Mouse (Mus musculus): ENCODE data around the gene Lamb1. TPM values are rescaled to one million over a fixed set of nuclear protein-coding genes. Genes with fewer than 3 reads are reported as not detected.

The Lamb1 gene
- polyA plus RNA-seq, 1 experiment from 2014 or later: 174 TPM

- no peak overlapping the region for H3K9ac ChIP-seq (replicated peaks; ENCODE audit: low read length)
- H3K4me2 ChIP-seq (replicated peaks; ENCODE audit: low read depth, low read length): peak overlapping the region; percentile 26
- peak; percentile 74 for ATAC-seq (ENCODE audit: low FRiP score, low TSS enrichment)
- H3K4me3 ChIP-seq (ENCODE audit: low read length): no peak overlapping the region
- WGBS: 22% methylated on average over 10 of the region's 10 CpGs
- H3K36me3 ChIP-seq (ENCODE audit: insufficient read depth, low read length): peaks cover 50% of the 10 kb centered on the region
- no peaks in the 10 kb centered on the region for H3K27me3 ChIP-seq (ENCODE audit: insufficient read depth, low read length)
- H3K4me1 ChIP-seq (ENCODE audit: insufficient read depth, low read length): peaks cover 49% of the 10 kb centered on the region
- no peaks in the 10 kb centered on the region for H3K9me3 ChIP-seq (ENCODE audit: low read length)
- peak overlapping the region; percentile 76 for H3K27ac ChIP-seq (ENCODE audit: low read length)
Observed at GRCm38 (mm10) chr12:31294526-31294925, 29.5 kb downstream of the Lamb1 start.

- no peak overlapping the region for H3K4me3 ChIP-seq (ENCODE audit: low read length)
- peak overlapping the region; percentile 76 for H3K27ac ChIP-seq (ENCODE audit: low read length)
- WGBS: 37% methylated on average over 11 of the region's 11 CpGs
- ATAC-seq (ENCODE audit: low FRiP score, low TSS enrichment): no peak
- no peak overlapping the region for H3K9ac ChIP-seq (replicated peaks; ENCODE audit: low read length)
- peaks cover 54% of the 10 kb centered on the region for H3K36me3 ChIP-seq (ENCODE audit: insufficient read depth, low read length)
- no peaks in the 10 kb centered on the region for H3K27me3 ChIP-seq (ENCODE audit: insufficient read depth, low read length)
- H3K4me1 ChIP-seq (ENCODE audit: insufficient read depth, low read length): peaks cover 49% of the 10 kb centered on the region
- no peaks in the 10 kb centered on the region for H3K9me3 ChIP-seq (ENCODE audit: low read length)
- peak overlapping the region; percentile 26 for H3K4me2 ChIP-seq (replicated peaks; ENCODE audit: low read depth, low read length)
Observed at GRCm38 (mm10) chr12:31294996-31295395, 30.0 kb downstream of the Lamb1 start.

- H3K36me3 ChIP-seq (ENCODE audit: insufficient read depth, low read length): peaks cover 54% of the 10 kb centered on the region
- peak overlapping the region; percentile 26; the same call in 1 of the 2 replicates for H3K4me2 ChIP-seq (replicated peaks; ENCODE audit: low read depth, low read length)
- no peak overlapping the region for H3K4me3 ChIP-seq (ENCODE audit: low read length)
- peaks cover 49% of the 10 kb centered on the region for H3K4me1 ChIP-seq (ENCODE audit: insufficient read depth, low read length)
- H3K27ac ChIP-seq (ENCODE audit: low read length): peak overlapping the region; percentile 76
- H3K9ac ChIP-seq (replicated peaks; ENCODE audit: low read length): no peak overlapping the region
- WGBS: 8% methylated on average over 3 of the region's 3 CpGs
- H3K9me3 ChIP-seq (ENCODE audit: low read length): no peaks in the 10 kb centered on the region
- peak; percentile 72 for ATAC-seq (ENCODE audit: low FRiP score, low TSS enrichment)
- no peaks in the 10 kb centered on the region for H3K27me3 ChIP-seq (ENCODE audit: insufficient read depth, low read length)
Observed at GRCm38 (mm10) chr12:31295505-31295904, 30.5 kb downstream of the Lamb1 start.

GRCm38 (mm10) chr12:31296097-31296496 lies 31.1 kb downstream of the Lamb1 start:
- H3K27ac ChIP-seq (ENCODE audit: low read length): peak overlapping the region; percentile 78
- peaks cover 49% of the 10 kb centered on the region for H3K4me1 ChIP-seq (ENCODE audit: insufficient read depth, low read length)
- 51% methylated on average over 4 of the region's 4 CpGs for WGBS

GRCm38 (mm10) chr12:31298122-31298521 lies 33.1 kb downstream of the Lamb1 start:
- Histone ChIP-seq H3K4me2 (replicated peaks; ENCODE audit: low read depth, low read length) (no peak overlapping the region), H3K4me3 (ENCODE audit: low read length) (no peak overlapping the region), H3K27ac (ENCODE audit: low read length) (no peak overlapping the region; the same call in 1 of the 2 replicates), H3K36me3 (ENCODE audit: insufficient read depth, low read length) (peaks cover 63% of the 10 kb centered on the region), H3K4me1 (ENCODE audit: insufficient read depth, low read length) (peaks cover 44% of the 10 kb centered on the region), H3K9me3 (ENCODE audit: low read length) (no peaks in the 10 kb centered on the region), H3K9ac (replicated peaks; ENCODE audit: low read length) (no peak overlapping the region), H3K27me3 (ENCODE audit: insufficient read depth, low read length) (no peaks in the 10 kb centered on the region)
- WGBS: 75% methylated on average over 4 of the region's 4 CpGs
- no peak for ATAC-seq (ENCODE audit: low FRiP score, low TSS enrichment)

More at GRCm38 (mm10) chr12:31296097-31296496, 31.1 kb downstream of the Lamb1 start:
- peak; percentile 74; the same call in 1 of the 2 replicates for ATAC-seq (ENCODE audit: low FRiP score, low TSS enrichment)
- Histone ChIP-seq H3K9ac (replicated peaks; ENCODE audit: low read length) (no peak overlapping the region), H3K4me2 (replicated peaks; ENCODE audit: low read depth, low read length) (no peak overlapping the region), H3K36me3 (ENCODE audit: insufficient read depth, low read length) (peaks cover 54% of the 10 kb centered on the region), H3K4me3 (ENCODE audit: low read length) (no peak overlapping the region), H3K27me3 (ENCODE audit: insufficient read depth, low read length) (no peaks in the 10 kb centered on the region), H3K9me3 (ENCODE audit: low read length) (no peaks in the 10 kb centered on the region)

GRCm38 (mm10) chr12:31298530-31298929 lies 33.5 kb downstream of the Lamb1 start:
- WGBS: 82% methylated on average over 8 of the region's 8 CpGs
- Histone ChIP-seq H3K4me2 (replicated peaks; ENCODE audit: low read depth, low read length) (no peak overlapping the region), H3K9me3 (ENCODE audit: low read length) (no peaks in the 10 kb centered on the region), H3K36me3 (ENCODE audit: insufficient read depth, low read length) (peaks cover 67% of the 10 kb centered on the region), H3K9ac (replicated peaks; ENCODE audit: low read length) (no peak overlapping the region), H3K27me3 (ENCODE audit: insufficient read depth, low read length) (no peaks in the 10 kb centered on the region), H3K27ac (ENCODE audit: low read length) (no peak overlapping the region; the same call in 1 of the 2 replicates), H3K4me1 (ENCODE audit: insufficient read depth, low read length) (peaks cover 40% of the 10 kb centered on the region), H3K4me3 (ENCODE audit: low read length) (no peak overlapping the region)
- ATAC-seq (ENCODE audit: low FRiP score, low TSS enrichment): no peak

GRCm38 (mm10) chr12:31299126-31299525 lies 34.1 kb downstream of the Lamb1 start:
- Histone ChIP-seq H3K9ac (replicated peaks; ENCODE audit: low read length) (no peak overlapping the region), H3K27ac (ENCODE audit: low read length) (peak overlapping the region; percentile 20; the same call in 1 of the 2 replicates), H3K4me3 (ENCODE audit: low read length) (no peak overlapping the region), H3K27me3 (ENCODE audit: insufficient read depth, low read length) (no peaks in the 10 kb centered on the region), H3K36me3 (ENCODE audit: insufficient read depth, low read length) (peaks cover 73% of the 10 kb centered on the region), H3K9me3 (ENCODE audit: low read length) (no peaks in the 10 kb centered on the region), H3K4me1 (ENCODE audit: insufficient read depth, low read length) (peaks cover 34% of the 10 kb centered on the region), H3K4me2 (replicated peaks; ENCODE audit: low read depth, low read length) (no peak overlapping the region)
- WGBS: 93% methylated on average over 3 of the region's 3 CpGs
- no peak for ATAC-seq (ENCODE audit: low FRiP score, low TSS enrichment)

GRCm38 (mm10) chr12:31299676-31300197 lies 34.7 kb downstream of the Lamb1 start:
- Histone ChIP-seq H3K9ac (replicated peaks; ENCODE audit: low read length) (no peak overlapping the region), H3K27me3 (ENCODE audit: insufficient read depth, low read length) (no peaks in the 10 kb centered on the region), H3K4me1 (ENCODE audit: insufficient read depth, low read length) (peaks cover 28% of the 10 kb centered on the region), H3K36me3 (ENCODE audit: insufficient read depth, low read length) (peaks cover 79% of the 10 kb centered on the region), H3K27ac (ENCODE audit: low read length) (no peak overlapping the region), H3K4me2 (replicated peaks; ENCODE audit: low read depth, low read length) (no peak overlapping the region), H3K9me3 (ENCODE audit: low read length) (no peaks in the 10 kb centered on the region), H3K4me3 (ENCODE audit: low read length) (no peak overlapping the region)
- no peak for ATAC-seq (ENCODE audit: low FRiP score, low TSS enrichment)
- 75% methylated on average over 14 of the region's 14 CpGs for WGBS

GRCm38 (mm10) chr12:31300276-31300675 lies 35.2 kb downstream of the Lamb1 start:
- no peak for ATAC-seq (ENCODE audit: low FRiP score, low TSS enrichment)
- Histone ChIP-seq H3K9me3 (ENCODE audit: low read length) (no peaks in the 10 kb centered on the region), H3K4me2 (replicated peaks; ENCODE audit: low read depth, low read length) (no peak overlapping the region), H3K27ac (ENCODE audit: low read length) (no peak overlapping the region), H3K27me3 (ENCODE audit: insufficient read depth, low read length) (no peaks in the 10 kb centered on the region), H3K4me1 (ENCODE audit: insufficient read depth, low read length) (peaks cover 22% of the 10 kb centered on the region), H3K9ac (replicated peaks; ENCODE audit: low read length) (no peak overlapping the region), H3K36me3 (ENCODE audit: insufficient read depth, low read length) (peaks cover 84% of the 10 kb centered on the region), H3K4me3 (ENCODE audit: low read length) (no peak overlapping the region)
- WGBS: 94% methylated on average over 9 of the region's 9 CpGs

GRCm38 (mm10) chr12:31302266-31302665 lies 37.2 kb downstream of the Lamb1 start:
- H3K4me1 ChIP-seq (ENCODE audit: insufficient read depth, low read length): peaks cover 4% of the 10 kb centered on the region
- no peak overlapping the region for H3K4me2 ChIP-seq (replicated peaks; ENCODE audit: low read depth, low read length)
- no peak overlapping the region for H3K9ac ChIP-seq (replicated peaks; ENCODE audit: low read length)
- no peaks in the 10 kb centered on the region for H3K27me3 ChIP-seq (ENCODE audit: insufficient read depth, low read length)
- no peak overlapping the region for H3K27ac ChIP-seq (ENCODE audit: low read length)
- ATAC-seq (ENCODE audit: low FRiP score, low TSS enrichment): no peak
- no peak overlapping the region for H3K4me3 ChIP-seq (ENCODE audit: low read length)
- WGBS: 54% methylated on average over 5 of the region's 5 CpGs
- peaks cover 90% of the 10 kb centered on the region for H3K36me3 ChIP-seq (ENCODE audit: insufficient read depth, low read length)
- no peaks in the 10 kb centered on the region for H3K9me3 ChIP-seq (ENCODE audit: low read length)
